Mouse (Mus musculus): ENCODE data around the gene Aff3.

Gene Aff3

GRCm38 (mm10) chr1:38259541-38260338 is 405.0 kb downstream of the Aff3 start:
- DNase-seq: no peak

- DNase-seq: no peak
Measured at GRCm38 (mm10) chr1:38254426-38254825, 410.3 kb downstream of the Aff3 start.

GRCm38 (mm10) chr1:38252766-38253079 is 412.0 kb downstream of the Aff3 start:
- peak; percentile 36 to 55 for DNase-seq

- no peak for DNase-seq
Measured at GRCm38 (mm10) chr1:38252031-38252765, 412.6 kb downstream of the Aff3 start.

GRCm38 (mm10) chr1:38251448-38251847 is 413.3 kb downstream of the Aff3 start:
- no peak for DNase-seq

GRCm38 (mm10) chr1:38250246-38250645 is 414.5 kb downstream of the Aff3 start:
- DNase-seq: no peak

GRCm38 (mm10) chr1:38249561-38249960 is 415.2 kb downstream of the Aff3 start:
- no peak for DNase-seq

GRCm38 (mm10) chr1:38248027-38248426 is 416.7 kb downstream of the Aff3 start:
- no peak for DNase-seq

GRCm38 (mm10) chr1:38242559-38242958 is 422.2 kb downstream of the Aff3 start:
- peak in 1 of 2 experiments; percentile 21 for DNase-seq

GRCm38 (mm10) chr1:38241801-38242200 is 423.0 kb downstream of the Aff3 start:
- DNase-seq: peak in 1 of 2 experiments; percentile 5

GRCm38 (mm10) chr1:38241221-38241666 is 423.5 kb downstream of the Aff3 start:
- DNase-seq: peak in 1 of 2 experiments; percentile 5

GRCm38 (mm10) chr1:38240438-38241220 is 424.1 kb downstream of the Aff3 start:
- no peak for DNase-seq

- no peak for DNase-seq
Measured at GRCm38 (mm10) chr1:38239516-38239915, 425.2 kb downstream of the Aff3 start.

- DNase-seq: no peak
Measured at GRCm38 (mm10) chr1:38237831-38238230, 426.9 kb downstream of the Aff3 start.

- DNase-seq: no peak
Measured at GRCm38 (mm10) chr1:38237027-38237787, 427.5 kb downstream of the Aff3 start.

GRCm38 (mm10) chr1:38233121-38233520 is 431.6 kb downstream of the Aff3 start:
- DNase-seq: no peak

- no peak for DNase-seq
Measured at GRCm38 (mm10) chr1:38230041-38230440, 434.7 kb downstream of the Aff3 start.

- no peak for DNase-seq
Measured at GRCm38 (mm10) chr1:38228806-38229205, 435.9 kb downstream of the Aff3 start.

GRCm38 (mm10) chr1:38225166-38225565 is 439.6 kb downstream of the Aff3 start:
- DNase-seq: no peak

GRCm38 (mm10) chr1:38222160-38222559 is 442.6 kb downstream of the Aff3 start:
- DNase-seq: peak in 1 of 2 experiments; percentile 10

- DNase-seq: no peak
Measured at GRCm38 (mm10) chr1:38221431-38221830, 443.3 kb downstream of the Aff3 start.

Data from lung, adult 18-20 months (tissue).